Mouse (Mus musculus) embryonic facial prominence, embryonic 14.5 days (tissue): ENCODE data around the gene Lypd9. TPM values are rescaled to one million over a fixed set of nuclear protein-coding genes. Genes with fewer than 3 reads are reported as not detected.
A peak's percentile ranks its signal among the peaks of the same experiment; 100 is the strongest.

Experiments used
- ATAC-seq: fragments of 200-750 bp; cut with Nextera tagmentation; 2 replicates; pipeline ENCODE4 v1.8.0; 2017; ENCODE audit warnings: low read depth, moderate number of reproducible peaks, moderate TSS enrichment
- DNase-seq: peaks from one replicate; pipeline ENCODE4 v3.0.0-alpha.2; 2015; ENCODE audit warnings: low spot score
- H3K27ac ChIP-seq: fragments of 300-500 bp; sonication (generic); replicated peaks from 2 replicates; pipeline ENCODE4 v1.5.1; 2014; ENCODE audit warnings: low read depth, mild to moderate bottlenecking, low read length, moderate library complexity
- H3K27me3 ChIP-seq: fragments of 300-500 bp; sonication (generic); replicated peaks from 2 replicates; pipeline ENCODE4 v1.6.1; 2014; ENCODE audit warnings: low read length; ENCODE audit not compliant: control insufficient read depth, insufficient read depth
- H3K36me3 ChIP-seq: fragments of 300-500 bp; sonication (generic); 2 replicates; pipeline ENCODE4 v1.6.1; 2014; ENCODE audit warnings: low read length, mixed read lengths; ENCODE audit not compliant: control insufficient read depth, insufficient read depth
- H3K4me1 ChIP-seq: fragments of 300-500 bp; sonication (generic); 2 replicates; pipeline ENCODE4 v1.6.1; 2014; ENCODE audit warnings: antibody characterized with exemption, low read length; ENCODE audit not compliant: control insufficient read depth, insufficient read depth
- H3K4me2 ChIP-seq: fragments of 300-500 bp; sonication (generic); 2 replicates; pipeline ENCODE4 v1.6.1; 2014; ENCODE audit warnings: low read depth, mild to moderate bottlenecking, low read length, moderate library complexity, mixed read lengths
- H3K4me3 ChIP-seq: fragments of 300-500 bp; sonication (generic); 2 replicates; pipeline ENCODE4 v1.5.1; 2014; ENCODE audit warnings: low read depth, mild to moderate bottlenecking, low read length
- H3K9ac ChIP-seq: fragments of 300-500 bp; sonication (generic); 2 replicates; pipeline ENCODE4 v1.6.1; 2014; ENCODE audit warnings: low read depth, mild to moderate bottlenecking, low read length, moderate library complexity, mixed read lengths
- H3K9me3 ChIP-seq: fragments of 300-500 bp; sonication (generic); 2 replicates; pipeline ENCODE4 v1.6.1; 2016; ENCODE audit warnings: low read length; ENCODE audit not compliant: control insufficient read depth
- WGBS: fragments of 180-500 bp; shearing (Covaris S2); extraction: QIAGEN DNeasy Blood & Tissue Kit; methylation state at CpG from one replicate; pipeline ENCODE4 v1.1.7; 2014; 5-methylcytosine and 5-hydroxymethylcytosine counted together
- polyA plus RNA-seq: library from polyadenylated mRNA; unstranded; fragments of >200 nt; fragmentation: Nextera tagmentation; extraction: Ambion mirVana; gene quantifications from 2 replicates; pipeline ENCODE4 v1.2.1, GENCODE M21; 2014

Gene Lypd9
- polyA plus RNA-seq, 1 experiment from 2014 or later, result not detected

GRCm38 (mm10) chr11:58420815-58421214 lies 31.9 kb downstream of the Lypd9 start, which contains the start of gene 1810065E05Rik:
TSS of gene 1810065E05Rik (plus strand) at chr11:58421111.
- H3K9ac ChIP-seq, result no peak within 1 kb of the TSS
- ATAC-seq, result no peak
- H3K4me2 ChIP-seq, result no peak within 1 kb of the TSS
- no peaks in the 10 kb centered on the region for H3K9me3 ChIP-seq
- no peak within 1 kb of the TSS for H3K27ac ChIP-seq
- H3K4me3 ChIP-seq, result no peak within 1 kb of the TSS
- no peaks in the 10 kb centered on the region for H3K27me3 ChIP-seq
- H3K4me1 ChIP-seq, result no peaks in the 10 kb centered on the region
- DNase-seq, result no peak
- 65% methylated on average over 1 of the region's 1 CpGs for WGBS
- H3K36me3 ChIP-seq, result no peaks in the 10 kb centered on the region

GRCm38 (mm10) chr11:58418336-58418735 lies 34.4 kb downstream of the Lypd9 start:
- WGBS, result 47% methylated on average over 3 of the region's 3 CpGs
- DNase-seq (peak; percentile 26), ATAC-seq (no peak)
- Histone ChIP-seq H3K36me3 (no peaks in the 10 kb centered on the region), H3K4me2 (no peak overlapping the region), H3K9ac (no peak overlapping the region), H3K9me3 (no peaks in the 10 kb centered on the region), H3K27ac (no peak overlapping the region), H3K4me1 (no peaks in the 10 kb centered on the region), H3K27me3 (no peaks in the 10 kb centered on the region), H3K4me3 (no peak overlapping the region)

- H3K4me3 ChIP-seq, result no peak overlapping the region
- no peak for DNase-seq
- no peak overlapping the region for H3K27ac ChIP-seq
- ATAC-seq, result no peak
- no peaks in the 10 kb centered on the region for H3K9me3 ChIP-seq
- no peaks in the 10 kb centered on the region for H3K4me1 ChIP-seq
- no peak overlapping the region for H3K4me2 ChIP-seq
- WGBS, result 71% methylated on average over 3 of the region's 3 CpGs
- H3K9ac ChIP-seq, result no peak overlapping the region
- no peaks in the 10 kb centered on the region for H3K27me3 ChIP-seq
- H3K36me3 ChIP-seq, result no peaks in the 10 kb centered on the region
Measured at GRCm38 (mm10) chr11:58408066-58408465, 44.7 kb downstream of the Lypd9 start.

DNA sequence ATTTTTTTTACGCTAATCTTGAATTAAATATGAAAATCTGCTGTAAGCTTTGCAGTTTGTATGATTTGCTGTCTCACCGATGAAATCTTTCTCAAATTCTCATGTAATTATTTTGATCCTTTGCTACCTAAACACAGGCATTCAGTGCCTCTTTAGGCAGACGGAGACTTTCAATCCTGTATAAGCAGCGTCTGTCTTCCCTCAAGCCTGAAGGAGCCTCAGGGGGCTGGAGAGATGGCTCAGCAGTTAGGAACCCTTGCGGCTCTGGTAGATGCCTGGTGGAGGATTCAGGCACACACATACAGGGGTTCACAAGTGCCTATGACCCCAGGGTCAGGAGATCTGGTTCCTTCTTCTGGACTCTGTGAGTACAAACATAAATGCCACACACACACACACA lies 52.1 kb downstream of the Lypd9 start:
- Histone ChIP-seq H3K36me3 (no peaks in the 10 kb centered on the region), H3K9ac (no peak overlapping the region), H3K9me3 (no peaks in the 10 kb centered on the region), H3K27ac (no peak overlapping the region), H3K4me1 (no peaks in the 10 kb centered on the region), H3K4me3 (no peak overlapping the region), H3K4me2 (no peak overlapping the region), H3K27me3 (no peaks in the 10 kb centered on the region)
- WGBS, result 41% methylated on average over 5 of the region's 5 CpGs
- DNase-seq (no peak), ATAC-seq (no peak)

DNA sequence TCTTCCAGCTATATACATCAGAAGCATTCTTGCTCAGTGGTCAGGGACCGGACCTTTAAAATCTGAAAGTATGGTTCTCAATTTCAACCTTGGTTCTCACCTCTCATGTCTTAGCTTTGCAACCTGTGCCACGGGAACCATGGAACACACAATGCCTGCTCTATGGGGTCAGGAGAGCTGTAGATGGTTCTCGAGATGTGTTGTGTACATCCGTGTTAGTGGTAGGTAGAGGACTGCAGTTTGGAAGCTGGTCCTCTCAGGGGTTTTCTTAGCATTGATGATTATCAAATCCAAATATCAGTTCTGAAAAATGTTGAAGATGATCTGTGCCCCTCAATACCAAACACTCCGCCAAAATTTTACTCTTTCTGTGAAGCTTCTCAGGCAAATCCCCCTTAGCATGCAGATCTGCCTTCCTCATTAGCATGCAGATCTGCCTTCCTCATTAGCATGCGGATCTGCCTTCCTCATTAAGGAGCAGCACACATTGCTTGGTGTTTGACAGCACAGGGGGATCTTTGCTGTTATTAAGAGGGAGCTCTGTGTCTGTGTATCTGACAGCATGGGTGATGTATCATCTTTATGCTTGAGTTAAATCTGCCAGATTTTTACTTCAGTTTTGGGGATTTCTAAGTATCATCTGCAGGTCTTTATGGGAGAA lies 52.6 kb downstream of the Lypd9 start:
- Histone ChIP-seq H3K36me3 (no peaks in the 10 kb centered on the region), H3K4me1 (no peaks in the 10 kb centered on the region), H3K4me3 (no peak overlapping the region), H3K9me3 (no peaks in the 10 kb centered on the region), H3K4me2 (no peak overlapping the region), H3K27me3 (no peaks in the 10 kb centered on the region), H3K9ac (no peak overlapping the region), H3K27ac (no peak overlapping the region)
- WGBS, result 59% methylated on average over 6 of the region's 6 CpGs
- DNase-seq (no peak), ATAC-seq (no peak)

Other genes with a start within 250 kb of the Lypd9 start
- 0.22 and 0.45 TPM in 2 replicates for gene 4930438A08Rik, start 178.1 kb downstream of the Lypd9 start, polyA plus RNA-seq
- 14.2 and 14.7 TPM in 2 replicates for gene Zfp692, start 145.9 kb downstream of the Lypd9 start, polyA plus RNA-seq
- 42.3 TPM in 2 replicates for gene Zfp672, start 122.6 kb downstream of the Lypd9 start, polyA plus RNA-seq
- 23.2 and 27.3 TPM in 2 replicates for gene Sh3bp5l, start 122.2 kb downstream of the Lypd9 start, polyA plus RNA-seq
- not detected in 2 replicates for gene Lypd8, start 73.9 kb downstream of the Lypd9 start, polyA plus RNA-seq
- not detected in 2 replicates for gene 1810065E05Rik, start 31.8 kb downstream of the Lypd9 start, polyA plus RNA-seq
- not detected in 2 replicates for gene Gm12253, start 20.4 kb downstream of the Lypd9 start, polyA plus RNA-seq
- gene Olfr30, start 9.3 kb upstream of the Lypd9 start, polyA plus RNA-seq, result 0.13 and 0.15 TPM in 2 replicates
- gene Olfr332, start 39.6 kb upstream of the Lypd9 start, polyA plus RNA-seq, result 0.11 and 0.12 TPM in 2 replicates
- gene Olfr331, start 49.6 kb upstream of the Lypd9 start, polyA plus RNA-seq, result not detected in 2 replicates
- 0.30 and 0.46 TPM in 2 replicates for gene Olfr330, start 81.9 kb upstream of the Lypd9 start, polyA plus RNA-seq
- 0.31 TPM in 1 of 2 replicates, not detected in the other for gene Olfr329-ps, start 93.5 kb upstream of the Lypd9 start, polyA plus RNA-seq
- not detected in 2 replicates for gene Olfr328, start 102.7 kb upstream of the Lypd9 start, polyA plus RNA-seq
- gene Olfr224, start 117.6 kb upstream of the Lypd9 start, polyA plus RNA-seq, result not detected in 2 replicates
- not detected in 2 replicates for gene Olfr325, start 124.8 kb upstream of the Lypd9 start, polyA plus RNA-seq
- gene Olfr324, start 142.2 kb upstream of the Lypd9 start, polyA plus RNA-seq, result not detected in 2 replicates
- gene 2210407C18Rik, start 163.2 kb upstream of the Lypd9 start, polyA plus RNA-seq, result not detected in 2 replicates
- not detected in 2 replicates for gene Olfr323, start 177.6 kb upstream of the Lypd9 start, polyA plus RNA-seq
- 0.07 and 0.09 TPM in 2 replicates for gene Trim58, start 187.5 kb upstream of the Lypd9 start, polyA plus RNA-seq
- not detected in 2 replicates for gene Olfr322, start 205.9 kb upstream of the Lypd9 start, polyA plus RNA-seq
- not detected in 2 replicates for gene Olfr320, start 228.2 kb upstream of the Lypd9 start, polyA plus RNA-seq
- 0.33 TPM in 1 of 2 replicates, not detected in the other for gene Olfr319, start 246.2 kb upstream of the Lypd9 start, polyA plus RNA-seq